Mouse (Mus musculus) frontal cortex, postnatal 25 days (tissue): ENCODE results near the gene Sh3d19.
"Not testable (repeated sequence)": the region's sequence is repeated elsewhere in the genome, so short reads cannot be mapped to it uniquely, and the experiment has no call there.

Source experiments
- DNase-seq, 2 experiments: peaks; one replicate each; pipeline ENCODE4 v3.0.0; 2022; ENCODE audit warnings: low spot score in 2 of 2

The Sh3d19 gene

GRCm38 (mm10) chr3:85980036-85980435 is 9.1 kb downstream of the Sh3d19 start:
- no peak for DNase-seq

GRCm38 (mm10) chr3:85981761-85982160 is 10.9 kb downstream of the Sh3d19 start:
- not testable (repeated sequence) for DNase-seq

- no peak for DNase-seq
Measured at GRCm38 (mm10) chr3:85984537-85984936, 13.6 kb downstream of the Sh3d19 start.

GRCm38 (mm10) chr3:85987225-85987624 is 16.3 kb downstream of the Sh3d19 start:
- DNase-seq, result no peak

GRCm38 (mm10) chr3:85991140-85991801 is 20.4 kb downstream of the Sh3d19 start:
- DNase-seq, result no peak

- no peak for DNase-seq
Measured at GRCm38 (mm10) chr3:85991802-85992156, 20.9 kb downstream of the Sh3d19 start.

- DNase-seq, result no peak
Measured at GRCm38 (mm10) chr3:85993744-85994143, 22.8 kb downstream of the Sh3d19 start.

- no peak for DNase-seq
Measured at GRCm38 (mm10) chr3:85994645-85995044, 23.7 kb downstream of the Sh3d19 start.

- no peak for DNase-seq
Measured at GRCm38 (mm10) chr3:86001271-86001670, 30.4 kb downstream of the Sh3d19 start.

GRCm38 (mm10) chr3:86002423-86002822 is 31.5 kb downstream of the Sh3d19 start, which contains the start of gene Prss48:
TSS of gene Prss48 (minus strand) at chr3:86002491.
- no peak for DNase-seq

- no peak for DNase-seq
Measured at GRCm38 (mm10) chr3:86002940-86003339, 32.0 kb downstream of the Sh3d19 start.

GRCm38 (mm10) chr3:86004751-86005150 is 33.8 kb downstream of the Sh3d19 start:
- no peak for DNase-seq

- DNase-seq, result no peak
Measured at GRCm38 (mm10) chr3:86010618-86011017, 39.7 kb downstream of the Sh3d19 start.

- no peak for DNase-seq
Measured at GRCm38 (mm10) chr3:86011373-86011772, 40.5 kb downstream of the Sh3d19 start.

GRCm38 (mm10) chr3:86011833-86012232 is 40.9 kb downstream of the Sh3d19 start:
- DNase-seq, result no peak

- no peak for DNase-seq
Measured at GRCm38 (mm10) chr3:86013837-86014236, 42.9 kb downstream of the Sh3d19 start.

- no peak for DNase-seq
Measured at GRCm38 (mm10) chr3:86016965-86017364, 46.1 kb downstream of the Sh3d19 start.

GRCm38 (mm10) chr3:86017484-86017883 is 46.6 kb downstream of the Sh3d19 start:
- no peak for DNase-seq

- no peak for DNase-seq
Measured at GRCm38 (mm10) chr3:86020921-86021650, 50.2 kb downstream of the Sh3d19 start.

GRCm38 (mm10) chr3:86021651-86022050 is 50.7 kb downstream of the Sh3d19 start:
- DNase-seq, result no peak

GRCm38 (mm10) chr3:86024065-86024795 is 53.3 kb downstream of the Sh3d19 start:
- DNase-seq, result no peak

- no peak for DNase-seq
Measured at GRCm38 (mm10) chr3:86025341-86026137, 54.6 kb downstream of the Sh3d19 start.
